Mouse (Mus musculus) cortical plate, adult 2 months (tissue): Measurements from ENCODE around the gene Eng.

Experiments used
- CTCF ChIP-seq: fragments of 200-500 bp; IDR thresholded peaks from 2 replicates; pipeline ENCODE4 v1.5.1; 2011; ENCODE audit warnings: mild to moderate bottlenecking, control low read depth, low read length; ENCODE audit not compliant: insufficient read depth; ENCODE audit errors: extremely low read depth
- POLR2A ChIP-seq: fragments of 200-500 bp; IDR thresholded peaks from 2 replicates; pipeline ENCODE4 v1.6.1; 2011; ENCODE audit warnings: mild to moderate bottlenecking, low read length, control low read depth; ENCODE audit not compliant: insufficient read depth; ENCODE audit errors: extremely low read depth

GRCm38 (mm10) chr2:32684681-32685428, 38.5 kb downstream of the Eng start:
- TF ChIP-seq CTCF (no peak), POLR2A (no peak)
